Mouse (Mus musculus): ENCODE data around the gene Eno1. TPM values are rescaled to one million over a fixed set of nuclear protein-coding genes. Genes with fewer than 3 reads are reported as not detected.

Eno1 gene
- polyA plus RNA-seq, 1 experiment from 2014 or later: 1,951 TPM

DNA sequence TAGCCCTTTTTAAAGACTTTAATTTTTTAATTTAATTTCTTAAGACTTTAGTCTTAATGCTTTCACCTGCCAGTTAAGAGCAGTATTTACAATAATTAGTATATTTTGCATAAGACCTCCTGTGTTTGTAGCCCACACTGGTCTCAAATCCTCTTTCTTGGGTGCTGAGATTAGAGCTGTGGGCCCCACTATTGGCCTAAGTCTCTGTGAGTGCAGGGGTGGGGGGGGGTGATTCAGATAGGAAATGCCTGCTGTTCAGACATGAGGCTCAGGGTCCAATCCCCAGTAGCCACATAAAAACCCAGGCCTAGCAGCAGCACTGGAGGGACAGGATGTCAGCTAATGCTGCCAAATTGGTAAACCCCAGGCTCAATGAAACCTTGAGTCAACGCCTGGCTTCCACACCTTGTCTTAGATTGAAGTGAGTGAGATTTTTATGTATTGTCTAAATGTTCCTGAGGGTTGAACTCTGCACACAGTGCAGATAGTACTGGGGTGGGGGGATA lies 3.9 kb downstream of the Eno1 start:
- 54% methylated on average over 1 of the region's 1 CpGs for WGBS

DNA sequence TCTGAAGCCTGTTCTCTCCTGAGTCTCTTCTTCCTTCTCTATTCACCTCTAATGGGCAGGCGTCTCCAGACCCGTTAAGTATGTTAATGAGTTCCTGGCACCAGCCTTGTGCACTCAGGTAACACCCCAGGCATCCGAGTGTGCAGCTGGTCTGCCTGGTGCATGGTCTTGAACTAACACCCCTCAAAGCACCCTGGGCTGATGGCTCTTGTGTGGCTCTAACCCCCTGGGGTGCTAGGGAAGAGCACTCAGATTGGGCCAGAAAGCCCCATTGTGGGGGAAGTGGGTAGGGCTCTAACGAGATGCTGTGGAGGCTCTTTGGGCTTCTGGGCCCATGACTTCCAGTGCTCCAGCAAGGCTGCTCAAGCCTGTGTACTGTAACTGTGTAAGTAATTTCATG lies 5.2 kb downstream of the Eno1 start:
- WGBS: 74% methylated on average over 4 of the region's 4 CpGs
- Histone ChIP-seq H3K4me2 (replicated peaks) (no peak overlapping the region), H3K36me3 (peaks cover 48% of the 10 kb centered on the region), H3K9me3 (no peaks in the 10 kb centered on the region), H3K9ac (no peak overlapping the region), H3K27ac (no peak overlapping the region), H3K4me1 (replicated peaks) (peaks cover 29% of the 10 kb centered on the region), H3K27me3 (replicated peaks) (no peaks in the 10 kb centered on the region), H3K4me3 (replicated peaks) (no peak overlapping the region)
- ATAC-seq: no peak

More for the DNA sequence above, 3.9 kb downstream of the Eno1 start:
- Histone ChIP-seq H3K9me3 (no peaks in the 10 kb centered on the region), H3K4me1 (replicated peaks) (peaks cover 29% of the 10 kb centered on the region), H3K27me3 (replicated peaks) (no peaks in the 10 kb centered on the region), H3K4me3 (replicated peaks) (no peak overlapping the region), H3K36me3 (peaks cover 37% of the 10 kb centered on the region), H3K9ac (no peak overlapping the region), H3K27ac (no peak overlapping the region), H3K4me2 (replicated peaks) (no peak overlapping the region)
- no peak for ATAC-seq

DNA sequence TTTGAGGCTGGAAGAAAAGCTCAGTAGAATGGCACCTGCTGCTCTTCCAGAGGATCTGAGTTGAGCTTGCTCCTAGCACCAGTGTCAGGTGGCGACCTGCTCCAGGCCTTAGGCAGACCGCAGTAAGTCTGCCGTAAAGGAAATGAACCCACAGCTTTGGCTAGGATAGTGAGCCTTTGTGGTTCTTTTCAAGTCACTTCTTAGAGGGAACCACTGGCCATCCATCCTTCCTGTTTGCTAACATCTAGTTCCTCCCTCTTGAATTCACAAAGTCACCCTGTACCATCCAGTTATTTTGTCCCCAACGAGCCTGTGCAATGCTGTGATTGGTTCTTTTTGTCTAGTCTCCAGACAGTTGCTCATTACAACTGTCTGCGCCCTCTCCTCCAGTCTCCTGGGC lies 6.2 kb downstream of the Eno1 start:
- Histone ChIP-seq H3K27me3 (replicated peaks) (no peaks in the 10 kb centered on the region), H3K4me1 (replicated peaks) (peaks cover 29% of the 10 kb centered on the region), H3K36me3 (peaks cover 56% of the 10 kb centered on the region), H3K27ac (no peak overlapping the region), H3K4me2 (replicated peaks) (no peak overlapping the region), H3K9ac (no peak overlapping the region), H3K4me3 (replicated peaks) (no peak overlapping the region), H3K9me3 (no peaks in the 10 kb centered on the region)
- WGBS: 77% methylated on average over 5 of the region's 5 CpGs
- no peak for ATAC-seq

DNA sequence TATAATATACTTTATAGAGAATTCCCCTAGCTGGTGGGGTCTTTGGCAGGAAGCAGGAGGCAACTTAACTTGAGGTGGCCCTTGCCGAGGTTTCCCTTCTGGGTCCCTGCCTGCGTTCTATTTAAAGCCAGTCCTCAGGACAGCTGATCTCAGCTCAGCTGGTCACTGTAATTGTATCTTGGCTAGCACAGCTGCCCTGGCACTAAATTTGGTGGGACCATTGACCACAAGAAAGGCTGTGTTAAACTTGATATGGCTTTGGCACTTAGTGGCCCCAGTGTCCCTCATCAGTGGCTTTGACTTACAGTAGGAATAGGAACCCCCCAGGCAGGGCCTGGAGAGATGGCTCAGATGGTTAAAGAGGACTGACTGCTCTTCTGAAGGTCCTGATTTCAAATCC lies 9.4 kb downstream of the Eno1 start:
- Histone ChIP-seq H3K4me2 (replicated peaks) (no peak overlapping the region), H3K36me3 (peaks cover 73% of the 10 kb centered on the region), H3K27ac (no peak overlapping the region), H3K9ac (no peak overlapping the region), H3K9me3 (no peaks in the 10 kb centered on the region), H3K4me1 (replicated peaks) (peaks cover 17% of the 10 kb centered on the region), H3K27me3 (replicated peaks) (no peaks in the 10 kb centered on the region), H3K4me3 (replicated peaks) (no peak overlapping the region)
- no peak for ATAC-seq
- 71% methylated on average over 2 of the region's 2 CpGs for WGBS

DNA sequence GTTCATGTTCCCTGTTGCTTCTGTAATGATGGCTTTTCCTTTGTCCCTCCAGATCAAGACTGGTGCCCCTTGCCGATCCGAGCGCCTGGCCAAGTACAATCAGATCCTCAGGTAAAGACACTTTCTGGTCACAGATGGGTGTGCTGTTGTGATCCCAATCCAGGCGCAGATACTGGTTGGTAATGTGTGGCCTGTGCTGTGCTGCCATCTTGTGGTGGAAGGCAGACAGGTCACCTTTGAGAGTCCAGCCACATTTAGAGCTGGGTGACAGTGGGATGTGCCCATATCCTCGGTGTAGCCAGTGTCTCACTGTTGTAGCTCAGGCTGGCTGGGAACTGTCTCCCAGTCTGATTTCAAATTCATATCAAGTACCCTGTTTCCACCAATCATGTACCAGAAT lies 11.5 kb downstream of the Eno1 start:
- 45% methylated on average over 5 of the region's 5 CpGs for whole genome bisulfite sequencing
- no peaks in the 10 kb centered on the region for H3K27me3 ChIP-seq (replicated peaks)
- 0 out of 2 replicates have a peak, but pooled peaks cover 4% of the 10 kb centered on the region for H3K4me1 ChIP-seq (replicated peaks)
- no peak overlapping the region for H3K27ac ChIP-seq
- H3K4me2 ChIP-seq (replicated peaks): no peak overlapping the region
- no peak overlapping the region for H3K9ac ChIP-seq
- ATAC-seq: peak; percentile 46; the same call in 1 of the 2 replicates
- H3K4me3 ChIP-seq (replicated peaks): no peak overlapping the region
- H3K9me3 ChIP-seq: no peaks in the 10 kb centered on the region
- peaks cover 53% of the 10 kb centered on the region for H3K36me3 ChIP-seq

DNA sequence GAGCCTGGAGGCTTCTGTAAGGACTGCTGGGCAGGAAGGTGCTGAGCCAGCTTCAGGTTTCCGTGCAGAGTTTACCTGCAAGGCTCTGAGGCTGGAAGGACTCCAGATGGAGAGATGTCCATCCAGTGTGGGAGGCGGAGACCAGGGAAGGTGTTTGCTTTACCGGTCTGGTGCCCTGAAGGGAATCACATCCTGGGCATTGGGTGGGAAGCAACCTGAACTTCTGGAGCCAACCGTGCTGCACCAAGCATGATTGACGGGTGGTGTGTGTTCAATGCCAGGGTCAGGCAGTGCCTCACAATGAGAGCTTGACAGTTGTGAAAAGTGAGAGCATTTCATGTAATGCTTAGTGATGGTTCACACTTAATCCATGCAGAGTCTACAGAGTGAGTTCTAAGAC lies 12.4 kb downstream of the Eno1 start:
- Histone ChIP-seq H3K9me3 (no peaks in the 10 kb centered on the region), H3K27ac (no peak overlapping the region), H3K4me2 (replicated peaks) (no peak overlapping the region), H3K27me3 (replicated peaks) (no peaks in the 10 kb centered on the region), H3K4me1 (replicated peaks) (0 out of 2 replicates have a peak, but pooled peaks cover 4% of the 10 kb centered on the region), H3K9ac (no peak overlapping the region), H3K4me3 (replicated peaks) (no peak overlapping the region), H3K36me3 (peaks cover 44% of the 10 kb centered on the region)
- ATAC-seq: no peak
- WGBS: 75% methylated on average over 5 of the region's 5 CpGs

DNA sequence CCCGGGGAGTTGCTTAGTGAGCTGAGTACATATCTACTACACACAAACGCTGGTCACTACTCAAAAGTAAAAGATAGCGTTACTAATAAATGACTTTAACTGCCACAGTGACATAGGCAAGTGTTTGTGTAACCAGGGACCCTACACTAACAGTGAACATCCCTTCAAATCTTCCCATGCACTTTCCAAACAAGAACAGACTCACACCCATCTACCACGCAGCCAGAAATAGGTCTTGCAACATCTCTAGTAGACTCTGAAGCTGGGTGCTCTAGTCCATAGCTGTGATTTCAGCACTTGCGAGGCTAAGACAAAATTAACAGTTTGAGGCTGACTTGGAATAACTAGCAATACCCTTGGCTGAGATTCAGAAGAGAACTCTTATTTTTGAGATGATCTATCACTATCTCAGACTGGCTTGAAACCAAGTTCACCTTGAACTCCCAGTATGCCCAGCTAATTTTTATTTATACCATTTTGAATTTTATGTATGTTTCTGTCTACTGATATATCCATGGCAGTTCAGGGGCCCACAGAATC lies 13.3 kb downstream of the Eno1 start:
- Histone ChIP-seq H3K27ac (no peak overlapping the region), H3K36me3 (peaks cover 36% of the 10 kb centered on the region), H3K27me3 (replicated peaks) (no peaks in the 10 kb centered on the region), H3K4me3 (replicated peaks) (no peak overlapping the region), H3K4me2 (replicated peaks) (no peak overlapping the region), H3K9ac (no peak overlapping the region), H3K9me3 (no peaks in the 10 kb centered on the region), H3K4me1 (replicated peaks) (0 out of 2 replicates have a peak, but pooled peaks cover 4% of the 10 kb centered on the region)
- WGBS: 76% methylated on average over 5 of the region's 5 CpGs
- ATAC-seq: no peak

DNA sequence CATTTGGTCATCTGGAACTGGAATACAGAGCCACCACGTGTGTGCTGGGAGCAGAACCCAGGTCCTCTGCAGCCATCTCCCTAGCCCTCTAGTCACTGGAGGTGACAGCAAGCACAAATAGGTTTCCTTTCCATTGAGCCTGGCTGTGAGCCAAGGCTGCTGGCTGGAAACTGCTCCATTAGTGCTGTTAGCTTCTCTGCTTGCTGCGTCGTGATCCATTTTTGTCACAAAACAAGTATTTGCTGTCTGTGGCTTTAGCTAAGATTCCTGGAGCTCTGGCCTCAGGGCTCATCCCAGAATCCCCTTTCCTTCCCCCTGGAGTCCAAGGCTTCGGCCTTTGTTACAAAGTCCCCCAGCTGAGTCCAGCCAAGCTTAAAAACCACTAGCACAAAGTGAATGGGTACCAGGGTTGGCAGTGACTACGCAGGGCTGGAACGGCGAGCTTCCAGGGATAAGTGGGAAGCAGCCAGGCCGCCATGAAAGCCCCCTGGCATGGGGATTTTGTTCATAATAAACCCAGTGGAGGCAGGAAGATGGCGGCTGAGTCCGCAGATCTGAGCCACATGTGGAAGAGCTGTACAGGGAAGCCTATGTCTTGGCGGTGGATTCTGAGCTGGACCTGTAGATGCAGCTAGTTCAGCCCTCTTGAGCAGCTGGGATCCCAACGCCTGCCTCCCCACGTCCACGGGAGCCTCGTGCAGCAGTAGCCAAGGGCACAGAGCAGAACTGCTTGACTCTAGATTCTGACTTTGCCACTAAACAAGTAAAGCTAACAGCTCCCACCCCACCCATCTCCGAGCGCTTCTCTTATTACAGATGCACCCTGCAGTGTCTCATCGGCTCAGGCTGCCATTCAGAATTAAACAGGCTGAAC lies 14.3 kb downstream of the Eno1 start:
- Histone ChIP-seq H3K27ac (no peak overlapping the region), H3K4me2 (replicated peaks) (no peak overlapping the region), H3K9me3 (no peaks in the 10 kb centered on the region), H3K27me3 (replicated peaks) (no peaks in the 10 kb centered on the region), H3K4me1 (replicated peaks) (0 out of 2 replicates have a peak, but pooled peaks cover 4% of the 10 kb centered on the region), H3K36me3 (peaks cover 33% of the 10 kb centered on the region), H3K4me3 (replicated peaks) (no peak overlapping the region), H3K9ac (no peak overlapping the region)
- 0 out of 2 replicates have a peak, but pooled peaks have one; percentile 5 for ATAC-seq
- 59% methylated on average over 18 of the region's 18 CpGs for WGBS

DNA sequence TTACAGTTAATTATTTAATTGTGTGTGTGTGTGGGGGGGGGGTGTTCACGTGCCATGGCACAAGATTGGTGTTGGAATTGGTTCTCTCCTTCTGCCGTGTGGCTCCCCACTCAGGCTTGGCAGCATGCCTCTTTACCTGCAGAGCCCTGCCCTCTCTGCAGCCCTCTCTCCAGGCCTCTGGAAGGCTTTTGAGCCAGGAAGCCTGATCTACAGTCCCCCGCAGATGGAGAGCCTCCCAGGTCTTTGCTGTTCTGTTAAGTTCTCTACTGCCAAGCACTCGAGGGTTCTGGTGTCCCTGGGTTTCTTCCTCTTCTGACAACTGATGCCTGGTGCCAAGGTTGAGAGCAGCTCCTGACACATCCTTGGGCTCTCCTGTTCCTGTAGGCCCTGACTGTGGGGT lies 17.9 kb downstream of the Eno1 start:
- Histone ChIP-seq H3K27ac (no peak overlapping the region), H3K9me3 (no peaks in the 10 kb centered on the region), H3K4me2 (replicated peaks) (no peak overlapping the region), H3K4me1 (replicated peaks) (peaks cover 21% of the 10 kb centered on the region), H3K36me3 (peaks cover 5% of the 10 kb centered on the region), H3K27me3 (replicated peaks) (no peaks in the 10 kb centered on the region), H3K4me3 (replicated peaks) (no peak overlapping the region), H3K9ac (no peak overlapping the region)
- WGBS: 64% methylated on average over 4 of the region's 4 CpGs
- ATAC-seq: no peak

DNA sequence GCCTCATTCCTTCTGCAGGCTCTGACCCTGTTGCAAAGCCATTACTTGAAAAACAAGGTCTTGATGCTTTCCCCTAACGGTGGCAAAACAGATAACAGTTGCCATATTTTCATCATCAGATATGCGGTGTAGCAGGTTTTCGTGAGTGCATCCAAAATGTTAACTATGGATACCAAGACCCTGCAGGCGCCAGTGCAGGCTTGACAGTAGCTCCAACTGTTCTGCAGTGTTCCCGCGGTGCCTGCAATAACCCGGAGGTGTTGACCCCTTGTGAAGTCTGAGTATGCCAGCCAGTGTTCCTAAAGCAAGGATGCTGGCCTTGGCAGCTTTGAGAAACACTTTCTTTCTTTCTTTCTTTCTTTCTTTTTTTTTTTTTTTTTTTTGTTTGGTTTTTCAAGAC lies 18.7 kb downstream of the Eno1 start:
- no peak overlapping the region for H3K27ac ChIP-seq
- no peaks in the 10 kb centered on the region for H3K36me3 ChIP-seq
- ATAC-seq: no peak
- H3K27me3 ChIP-seq (replicated peaks): no peaks in the 10 kb centered on the region
- no peak overlapping the region for H3K9ac ChIP-seq
- WGBS: 90% methylated on average over 7 of the region's 7 CpGs
- no peak overlapping the region for H3K4me2 ChIP-seq (replicated peaks)
- no peaks in the 10 kb centered on the region for H3K9me3 ChIP-seq
- H3K4me3 ChIP-seq (replicated peaks): no peak overlapping the region
- peaks cover 21% of the 10 kb centered on the region for H3K4me1 ChIP-seq (replicated peaks)

DNA sequence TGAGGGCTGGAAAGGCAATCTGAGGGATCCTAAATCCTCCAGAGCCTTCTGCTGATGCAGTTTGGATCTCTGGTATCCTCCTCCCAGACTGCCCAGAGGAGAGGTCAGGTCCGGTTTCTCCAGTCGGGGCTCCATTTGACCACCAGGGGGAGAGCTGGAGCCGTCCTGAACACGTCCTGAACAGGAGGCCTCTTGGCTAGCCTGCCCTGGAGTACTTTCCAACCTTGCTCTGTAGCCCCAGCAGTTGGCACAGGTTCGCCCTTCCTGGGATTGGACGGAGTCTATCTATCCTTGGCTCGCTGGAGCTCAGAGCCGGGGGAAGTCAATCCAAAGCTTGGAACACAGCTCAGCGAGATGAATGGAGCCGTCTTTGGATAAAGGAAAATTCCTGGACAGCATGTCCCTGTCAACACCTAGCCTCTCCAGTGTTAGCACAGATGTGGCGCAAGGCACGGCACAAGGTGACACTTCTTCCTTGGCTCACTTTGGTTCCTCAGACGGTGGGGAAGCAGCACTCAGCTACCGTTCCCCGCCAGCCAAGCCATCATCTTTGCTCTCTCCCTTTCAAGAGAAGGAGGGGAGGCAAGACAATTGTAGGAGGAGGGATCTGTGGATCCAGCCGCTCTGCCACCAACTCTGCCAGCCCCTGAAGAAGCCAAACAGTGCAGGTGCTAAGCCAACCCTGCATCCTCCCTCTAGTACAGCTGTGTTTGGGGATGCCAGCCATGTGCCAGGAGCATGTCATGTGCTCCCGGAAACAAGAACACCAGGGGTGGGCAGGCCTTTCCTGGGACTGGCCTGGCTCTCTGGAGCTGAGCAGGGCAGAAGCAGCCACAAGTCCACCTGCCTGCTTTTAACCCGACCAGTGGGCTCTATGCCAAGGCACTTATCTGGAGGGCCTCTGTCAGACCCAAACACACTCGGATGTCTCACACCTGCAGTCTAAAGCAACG lies 21.0 kb downstream of the Eno1 start:
- no peaks in the 10 kb centered on the region for H3K27me3 ChIP-seq (replicated peaks)
- no peaks in the 10 kb centered on the region for H3K9me3 ChIP-seq
- peaks cover 17% of the 10 kb centered on the region for H3K4me1 ChIP-seq (replicated peaks)
- peak overlapping the region; percentile 5; the same call in 1 of the 2 replicates for H3K9ac ChIP-seq
- ATAC-seq: peak; percentile 75
- H3K27ac ChIP-seq: peak overlapping the region; percentile 60
- H3K4me2 ChIP-seq (replicated peaks): no peak overlapping the region
- H3K36me3 ChIP-seq: no peaks in the 10 kb centered on the region
- WGBS: 45% methylated on average over 20 of the region's 20 CpGs
- H3K4me3 ChIP-seq (replicated peaks): no peak overlapping the region

DNA sequence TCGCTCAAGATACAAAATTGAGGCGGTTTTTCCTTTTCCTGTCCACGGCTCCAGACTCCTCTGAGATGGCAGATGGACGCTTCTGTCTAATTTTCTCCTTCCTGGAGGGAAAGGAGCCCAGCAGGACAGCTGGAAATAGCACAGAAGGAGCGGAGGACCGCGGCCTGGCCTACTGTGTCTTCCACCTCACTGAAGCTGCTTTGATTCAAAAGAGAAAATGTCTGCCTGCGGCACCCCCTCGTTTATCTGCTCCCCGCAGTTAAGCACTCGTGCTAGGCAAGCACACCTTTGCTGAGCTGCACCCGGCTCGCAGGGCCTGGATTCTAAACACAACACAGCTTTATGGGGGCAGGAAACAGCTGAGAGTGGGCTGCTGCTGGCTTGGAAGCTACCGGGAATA lies 21.9 kb downstream of the Eno1 start:
- no peaks in the 10 kb centered on the region for H3K27me3 ChIP-seq (replicated peaks)
- no peak overlapping the region for H3K4me2 ChIP-seq (replicated peaks)
- H3K9me3 ChIP-seq: no peaks in the 10 kb centered on the region
- no peak overlapping the region for H3K4me3 ChIP-seq (replicated peaks)
- no peak for ATAC-seq
- peak overlapping the region; percentile 60 for H3K27ac ChIP-seq
- 56% methylated on average over 14 of the region's 14 CpGs for WGBS
- H3K9ac ChIP-seq: no peak overlapping the region
- H3K4me1 ChIP-seq (replicated peaks): peaks cover 17% of the 10 kb centered on the region
- no peaks in the 10 kb centered on the region for H3K36me3 ChIP-seq

Measured in intestine, embryonic 15.5 days (tissue).